In the genomic region with DNA sequence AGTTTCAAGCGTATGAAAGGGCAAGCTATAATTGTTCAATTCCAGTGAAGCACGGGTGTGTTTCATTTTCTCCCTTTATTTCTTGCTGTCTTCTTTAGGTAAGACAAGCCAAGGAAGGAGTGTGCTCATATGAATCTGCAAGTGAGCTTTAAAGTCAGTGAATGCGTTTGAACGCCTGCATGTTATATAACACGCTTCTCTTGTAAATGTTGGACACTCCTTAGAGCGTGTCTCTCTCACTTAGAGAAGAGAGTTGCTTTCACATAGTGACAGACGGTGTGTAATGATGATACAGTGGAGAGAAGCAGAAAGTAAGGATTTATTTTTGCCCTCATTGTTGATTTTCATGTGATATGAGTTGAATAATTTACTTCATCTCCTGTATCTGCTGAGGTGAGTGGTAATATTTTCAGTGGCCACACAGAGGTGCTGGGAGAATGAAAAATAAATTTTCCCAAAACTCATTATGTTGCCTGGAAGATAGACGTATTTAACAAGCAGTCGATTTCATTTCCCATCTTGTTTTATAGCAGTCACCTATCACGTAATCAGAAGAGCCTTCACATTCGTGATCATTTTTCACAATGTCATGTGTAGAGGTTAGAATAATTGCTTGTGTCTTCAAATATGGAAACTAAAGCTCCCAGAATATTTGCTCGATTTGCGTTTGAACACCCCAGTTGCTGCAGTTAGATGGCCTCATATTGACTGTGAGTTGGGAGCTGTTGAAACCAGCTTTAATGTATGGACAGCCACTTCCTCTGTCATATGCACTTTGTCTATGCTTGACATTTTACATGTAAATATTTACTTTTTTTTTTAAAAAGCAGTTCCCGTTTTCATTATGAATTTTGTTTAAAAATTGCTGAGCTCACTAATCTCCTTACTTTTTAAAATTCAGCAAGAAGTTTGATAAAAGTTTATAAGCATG, we compare ENCODE assay signal across 14 mouse cellular contexts.
DNase-seq lines count a peak whose midpoint lies in the region; ATAC-seq and TF ChIP-seq lines count a peak whose summit lies in the region.
"Had no signal": no experiment of that assay in that cellular context is flagged by ENCODE, and none has a peak within 500 bp of the region (broad histone marks: within the 10 kb centered on the region; RNA-seq: fewer than 3 reads in every experiment).

No protein-coding gene starts in this region.

- H3K4me1 ChIP-seq in kidney, adult 2 months (ENCODE audit: control insufficient read depth, insufficient read depth, low read length), result peaks cover 8% of the 10 kb centered on the region; the same call in 1 of the 2 replicates
- H3K4me1 ChIP-seq in lung, embryonic 15.5 days, result peaks cover 35% of the 10 kb centered on the region
- peaks cover 20% of the 10 kb centered on the region for H3K4me1 ChIP-seq in embryonic facial prominence, embryonic 15.5 days
- H3K4me1 ChIP-seq in stomach, embryonic 14.5 days (ENCODE audit: control insufficient read depth, insufficient read depth, low read length), result peaks cover 13% of the 10 kb centered on the region; the same call in 1 of the 2 replicates

- H3K36me3 ChIP-seq in kidney, adult 2 months (ENCODE audit: control insufficient read depth, insufficient read depth, low read length), result no peaks in the 10 kb centered on the region
- no peaks in the 10 kb centered on the region for H3K36me3 ChIP-seq in lung, embryonic 15.5 days
- H3K36me3 ChIP-seq in embryonic facial prominence, embryonic 15.5 days, result no peaks in the 10 kb centered on the region
- no peaks in the 10 kb centered on the region for H3K36me3 ChIP-seq in stomach, embryonic 14.5 days (ENCODE audit: control insufficient read depth, insufficient read depth, low read length)

- TF ChIP-seq POLR2A in kidney, adult 2 months (IDR thresholded peaks at IDR 0.05; ENCODE audit: low read depth, low read length), result no peak

- 62% methylated on average over 14 of the region's 14 CpGs for WGBS in kidney, adult 2 months
- 32% methylated on average over 14 of the region's 14 CpGs for WGBS in lung, embryonic 15.5 days
- WGBS in embryonic facial prominence, embryonic 15.5 days, result 67% methylated on average over 14 of the region's 14 CpGs
- 35% methylated on average over 14 of the region's 14 CpGs for WGBS in stomach, embryonic 14.5 days

- no peaks in the 10 kb centered on the region for H3K27me3 ChIP-seq in kidney, adult 2 months (replicated peaks; ENCODE audit: control insufficient read depth, insufficient read depth, low read length)
- H3K27me3 ChIP-seq in lung, embryonic 15.5 days, result no peaks in the 10 kb centered on the region
- no peaks in the 10 kb centered on the region for H3K27me3 ChIP-seq in embryonic facial prominence, embryonic 15.5 days
- no peaks in the 10 kb centered on the region for H3K27me3 ChIP-seq in stomach, embryonic 14.5 days (ENCODE audit: control insufficient read depth, insufficient read depth, low read length)

- peak; percentile 89 for ATAC-seq in lung, embryonic 15.5 days (ENCODE audit: borderline replicate concordance, extremely low read depth, low FRiP score, low TSS enrichment)
- ATAC-seq in embryonic facial prominence, embryonic 15.5 days (ENCODE audit: insufficient number of reproducible peaks, low FRiP score, low TSS enrichment, low read depth), result no peak
- ATAC-seq in stomach, embryonic 14.5 days (ENCODE audit: insufficient number of reproducible peaks, insufficient read depth, low FRiP score, low read depth), result peak; percentile 62; the same call in 1 of the 2 replicates
- ATAC-seq: activated CD4-positive, CD25-positive, alpha-beta regulatory T cell, adult 4 months; CD4-positive, CD25-positive, alpha-beta regulatory T cell, adult 4 months had no signal

- DNase-seq in kidney, adult 2 months, result peak; percentile 41
- DNase-seq in kidney, adult 11 months, result no peak
- no peak for DNase-seq in lung, postnatal 4 days
- no peak for DNase-seq in cerebellum, postnatal 14 days
- DNase-seq: cerebellum, adult 8-10 months; embryo, embryonic 11 days; right cerebral cortex, postnatal 14 days; thymus, postnatal 14 days had no signal

- H3K9me3 ChIP-seq in lung, embryonic 15.5 days, result no peaks in the 10 kb centered on the region
- 0 out of 2 replicates have a peak, but pooled peaks cover 3% of the 10 kb centered on the region for H3K9me3 ChIP-seq in embryonic facial prominence, embryonic 15.5 days (replicated peaks)
- no peaks in the 10 kb centered on the region; the same call in 1 of the 2 replicates for H3K9me3 ChIP-seq in stomach, embryonic 14.5 days (ENCODE audit: control insufficient read depth, low read depth, low read length)

- peak overlapping the region; percentile 9; the same call in 1 of the 2 replicates for H3K4me2 ChIP-seq in lung, embryonic 15.5 days
- no peak overlapping the region for H3K4me2 ChIP-seq in embryonic facial prominence, embryonic 15.5 days (replicated peaks)
- H3K4me2 ChIP-seq in stomach, embryonic 14.5 days (replicated peaks; ENCODE audit: low read depth, low read length), result no peak overlapping the region

- no peak overlapping the region; the same call in 1 of the 2 replicates for H3K9ac ChIP-seq in lung, embryonic 15.5 days
- H3K9ac ChIP-seq in embryonic facial prominence, embryonic 15.5 days, result no peak overlapping the region
- no peak overlapping the region for H3K9ac ChIP-seq in stomach, embryonic 14.5 days (replicated peaks; ENCODE audit: low read depth, low read length)

- no peak overlapping the region for H3K4me3 ChIP-seq in kidney, adult 2 months (ENCODE audit: insufficient read depth, low read depth, low read length)
- H3K4me3 ChIP-seq in lung, embryonic 15.5 days, result no peak overlapping the region
- H3K4me3 ChIP-seq in embryonic facial prominence, embryonic 15.5 days (replicated peaks), result no peak overlapping the region
- H3K4me3 ChIP-seq in stomach, embryonic 14.5 days (ENCODE audit: low read depth, low read length), result no peak overlapping the region
- H3K4me3 ChIP-seq: myocyte had no signal

- peak overlapping the region; percentile 38; the same call in 1 of the 2 replicates for H3K27ac ChIP-seq in kidney, adult 2 months (ENCODE audit: insufficient read depth, low read depth, low read length)
- H3K27ac ChIP-seq in lung, embryonic 15.5 days, result peak overlapping the region; percentile 73
- peak overlapping the region; percentile 63; the same call in 1 of the 2 replicates for H3K27ac ChIP-seq in embryonic facial prominence, embryonic 15.5 days (replicated peaks)
- H3K27ac ChIP-seq in stomach, embryonic 14.5 days (ENCODE audit: low read length), result peak overlapping the region; percentile 73

- TF ChIP-seq CTCF in kidney, adult 2 months (conservative IDR thresholded peaks at IDR 0.05; ENCODE audit: insufficient read depth, insufficient read length, low read depth, low read length), result no peak
